Mouse (Mus musculus) MEL (cell line): Measurements from ENCODE around the gene Htt. TPM values are rescaled to one million over a fixed set of nuclear protein-coding genes. Genes with fewer than 3 reads are reported as not detected.

Experiments used
- DNase-seq: peaks from one replicate; pipeline ENCODE4 v3.0.0; 2011; ENCODE audit warnings: low read depth, low spot score
- H3K27ac ChIP-seq: 2 replicates; pipeline ENCODE4 v1.5.1; 2012; ENCODE audit warnings: low read depth, mild to moderate bottlenecking, control low read depth, low read length, moderate library complexity; ENCODE audit not compliant: control insufficient read depth
- H3K27me3 ChIP-seq, 2 experiments: fragments of 150-350 bp in 1 of 2; sonication (generic) in 1 of 2; 2 replicates each; pipeline ENCODE4 v1.6.1; 2012; ENCODE audit warnings: low read length in 2 of 2, mild to moderate bottlenecking in 2 of 2, improper control_type of control experiment in 1 of 2, moderate library complexity in 1 of 2; ENCODE audit not compliant: insufficient read depth in 2 of 2, control insufficient read depth in 1 of 2
- H3K36me3 ChIP-seq, 2 experiments: 2 replicates each; pipeline ENCODE4 v1.6.1; 2012 to 2014; ENCODE audit warnings: low read length in 2 of 2, improper control_type of control experiment in 1 of 2, inconsistent platforms in 1 of 2, mild to moderate bottlenecking in 1 of 2; ENCODE audit not compliant: insufficient read depth in 2 of 2, control insufficient read depth in 1 of 2
- H3K4me1 ChIP-seq, 2 experiments: fragments of 150-350 bp in 1 of 2; sonication (generic) in 1 of 2; 2 replicates each; pipeline ENCODE4 v1.6.1; 2012; ENCODE audit warnings: low read length in 2 of 2, improper control_type of control experiment in 1 of 2, mild to moderate bottlenecking in 1 of 2; ENCODE audit not compliant: insufficient read depth in 2 of 2, control insufficient read depth in 1 of 2
- H3K4me3 ChIP-seq, 2 experiments: fragments of 150-350 bp in 1 of 2; sonication (generic) in 1 of 2; 2 replicates each; pipeline ENCODE4 v1.5.1; 2012; ENCODE audit warnings: low read depth in 2 of 2, low read length in 2 of 2, mild to moderate bottlenecking in 2 of 2, moderate library complexity in 2 of 2, control low read depth in 1 of 2, improper control_type of control experiment in 1 of 2; ENCODE audit not compliant: control insufficient read depth in 1 of 2, insufficient read depth in 1 of 2
- H3K79me2 ChIP-seq: 2 replicates; pipeline ENCODE4 v1.6.1; 2012; ENCODE audit warnings: mild to moderate bottlenecking, low read length, moderate library complexity; ENCODE audit not compliant: control insufficient read depth, poor library complexity, insufficient read depth
- H3K9ac ChIP-seq: 2 replicates; pipeline ENCODE4 v1.6.1; 2012; ENCODE audit warnings: low read depth, mild to moderate bottlenecking, control low read depth, low read length, moderate library complexity; ENCODE audit not compliant: control insufficient read depth, poor library complexity, severe bottlenecking
- H3K9me3 ChIP-seq: fragments of 150-350 bp; sonication (generic); replicated peaks from 2 replicates; pipeline ENCODE4 v1.6.1; 2012; ENCODE audit warnings: mild to moderate bottlenecking, low read length, improper control_type of control experiment, moderate library complexity; ENCODE audit not compliant: insufficient read depth
- BHLHE40 ChIP-seq: IDR thresholded peaks from 2 replicates; pipeline ENCODE4 v1.6.1; 2012; ENCODE audit warnings: low read depth, mild to moderate bottlenecking, inconsistent platforms, low read length, improper control_type of control experiment, borderline replicate concordance
- CHD2 ChIP-seq: IDR thresholded peaks from 2 replicates; pipeline ENCODE4 v1.6.1; 2011; ENCODE audit warnings: low read length, improper control_type of control experiment
- CTCF ChIP-seq, 3 experiments: IDR thresholded peaks in 2 of 3; conservative IDR thresholded peaks in 1 of 3; 2 replicates each; pipeline ENCODE4 v1.5.1; 2011 to 2012; ENCODE audit warnings: low read length in 3 of 3, low read depth in 2 of 3, mild to moderate bottlenecking in 2 of 3, improper control_type of control experiment in 1 of 3, inconsistent platforms in 1 of 3, mixed read lengths in 1 of 3, moderate library complexity in 1 of 3; ENCODE audit not compliant: control insufficient read depth in 1 of 3, insufficient read depth in 1 of 3, poor library complexity in 1 of 3, severe bottlenecking in 1 of 3
- E2F4 ChIP-seq: IDR thresholded peaks from 2 replicates; pipeline ENCODE4 v1.6.1; 2011; ENCODE audit warnings: low read depth, low read length, improper control_type of control experiment, borderline replicate concordance
- JUND ChIP-seq: IDR thresholded peaks from 2 replicates; pipeline ENCODE4 v1.6.1; 2011; ENCODE audit warnings: low read depth, mild to moderate bottlenecking, improper control_type of control experiment, low read length
- KAT2A ChIP-seq: conservative IDR thresholded peaks from 2 replicates; pipeline ENCODE4 v1.6.1; 2012; ENCODE audit warnings: low read depth, low read length, improper control_type of control experiment, inconsistent platforms
- MAFK ChIP-seq: IDR thresholded peaks from 2 replicates; pipeline ENCODE4 v1.6.1; 2011; ENCODE audit warnings: low read depth, mild to moderate bottlenecking, low read length, improper control_type of control experiment, borderline replicate concordance
- MAX ChIP-seq: IDR thresholded peaks from 2 replicates; pipeline ENCODE4 v1.6.1; 2011; ENCODE audit warnings: low read length, improper control_type of control experiment
- MAZ ChIP-seq: IDR thresholded peaks from 2 replicates; pipeline ENCODE4 v1.6.1; 2012; ENCODE audit warnings: low read depth, mild to moderate bottlenecking, inconsistent platforms, low read length, improper control_type of control experiment
- MXI1 ChIP-seq: IDR thresholded peaks from 2 replicates; pipeline ENCODE4 v1.6.1; 2011; ENCODE audit warnings: mild to moderate bottlenecking, low read depth, low read length, improper control_type of control experiment
- MYB ChIP-seq: IDR thresholded peaks from 2 replicates; pipeline ENCODE4 v1.6.1; 2011; ENCODE audit warnings: mild to moderate bottlenecking, low read depth, low read length, improper control_type of control experiment
- MYC ChIP-seq: IDR thresholded peaks from 2 replicates; pipeline ENCODE4 v1.6.1; 2011; ENCODE audit warnings: low read depth, mild to moderate bottlenecking, low read length, improper control_type of control experiment, moderate library complexity
- NELFE ChIP-seq: IDR thresholded peaks from 2 replicates; pipeline ENCODE4 v1.6.1; 2011; ENCODE audit warnings: low read depth, low read length, improper control_type of control experiment
- POLR2AphosphoS2 ChIP-seq: IDR thresholded peaks from 2 replicates; pipeline ENCODE4 v1.6.1; 2011; ENCODE audit warnings: low read length, improper control_type of control experiment
- POLR2AphosphoS5 ChIP-seq: IDR thresholded peaks from 2 replicates; pipeline ENCODE4 v1.6.1; 2012; ENCODE audit warnings: low read depth, borderline replicate concordance, mild to moderate bottlenecking, inconsistent platforms, low read length, moderate library complexity, mixed read lengths
- RAD21 ChIP-seq: IDR thresholded peaks from 2 replicates; pipeline ENCODE4 v1.6.1; 2011; ENCODE audit warnings: mild to moderate bottlenecking, low read depth, low read length, improper control_type of control experiment
- SIN3A ChIP-seq: IDR thresholded peaks from 2 replicates; pipeline ENCODE4 v1.6.1; 2012; ENCODE audit warnings: low read length, improper control_type of control experiment, inconsistent platforms
- SMC3 ChIP-seq: IDR thresholded peaks from 2 replicates; pipeline ENCODE4 v1.6.1; 2011; ENCODE audit warnings: low read depth, low read length, improper control_type of control experiment
- TAL1 ChIP-seq: IDR thresholded peaks from 2 replicates; pipeline ENCODE4 v1.6.1; 2012; ENCODE audit warnings: mild to moderate bottlenecking, inconsistent platforms, low read length, moderate library complexity, mixed read lengths
- TBP ChIP-seq: IDR thresholded peaks from 2 replicates; pipeline ENCODE4 v1.8.0; 2011; ENCODE audit warnings: low read depth, low read length, improper control_type of control experiment
- TCF12 ChIP-seq: IDR thresholded peaks from 2 replicates; pipeline ENCODE4 v1.6.1; 2014; ENCODE audit warnings: low read depth, mild to moderate bottlenecking, inconsistent platforms, low read length, improper control_type of control experiment, moderate library complexity
- UBTF ChIP-seq: IDR thresholded peaks from 2 replicates; pipeline ENCODE4 v1.6.1; 2012; ENCODE audit warnings: low read depth, mild to moderate bottlenecking, inconsistent platforms, low read length, improper control_type of control experiment, moderate library complexity, borderline replicate concordance; ENCODE audit not compliant: insufficient read depth
- USF1 ChIP-seq: IDR thresholded peaks from 2 replicates; pipeline ENCODE4 v1.6.1; 2014; ENCODE audit warnings: low read depth, mild to moderate bottlenecking, inconsistent platforms, low read length, improper control_type of control experiment, moderate library complexity
- ZC3H11A ChIP-seq: IDR thresholded peaks from 2 replicates; pipeline ENCODE4 v1.6.1; 2012; ENCODE audit warnings: low read depth, mild to moderate bottlenecking, inconsistent platforms, low read length, improper control_type of control experiment
- ZKSCAN1 ChIP-seq: IDR thresholded peaks from 2 replicates; pipeline ENCODE4 v1.6.1; 2012; ENCODE audit warnings: low read depth, mild to moderate bottlenecking, inconsistent platforms, low read length, improper control_type of control experiment, moderate library complexity
- polyA plus RNA-seq, 2 experiments: library from polyadenylated mRNA; stranded (reverse) in 1 of 2; unstranded in 1 of 2; fragments of >175 nt in 1 of 2; fragments of >200 nt in 1 of 2; gene quantifications; 2 replicates each; pipeline versions ENCODE4 v1.2.1 to v1.2.4; 2012; ENCODE audit warnings: low replicate concordance in 2 of 2, low read depth in 1 of 2; ENCODE audit not compliant: insufficient read length in 2 of 2, insufficient read depth in 1 of 2, missing spikeins in 1 of 2
- total RNA-seq: library from RNA; depleted of rRNA; stranded (reverse); fragments of 300-350 nt; gene quantifications from 2 replicates; pipeline ENCODE4 v1.2.3, GENCODE M21; 2012

Htt gene
- total and polyA plus RNA-seq, 3 experiments: 27.0 to 33.0 TPM; not detected in 1

GRCm38 (mm10) chr5:34773392-34773791 is 11.9 kb downstream of the Htt start:
- H3K27ac ChIP-seq: no peak overlapping the region
- DNase-seq: no peak
- H3K9me3 ChIP-seq: no peaks in the 10 kb centered on the region
- no peak for TF ChIP-seq MXI1
- TF ChIP-seq CTCF (IDR thresholded peaks at IDR 0.05 in 2 of 3, conservative IDR thresholded peaks at IDR 0.05 in 1 of 3; ENCODE audit: control insufficient read depth in 1 of 3, insufficient read depth in 1 of 3, low read depth in 2 of 3, low read length in 3 of 3, poor library complexity in 1 of 3, severe bottlenecking in 1 of 3): no peak
- TF ChIP-seq MAX: no peak
- TF ChIP-seq JUND: no peak
- no peak for TF ChIP-seq TAL1
- no peak for TF ChIP-seq KAT2A
- TF ChIP-seq POLR2AphosphoS5: no peak
- TF ChIP-seq MYB: no peak
- no peak for TF ChIP-seq SIN3A
- TF ChIP-seq UBTF: no peak
- no peak for TF ChIP-seq NELFE
- TF ChIP-seq BHLHE40: no peak
- TF ChIP-seq CHD2: no peak
- no peak for TF ChIP-seq MYC
- no peak for TF ChIP-seq POLR2AphosphoS2
- peaks cover under 1 to 3% of the 10 kb centered on the region in 2 experiments for H3K36me3 ChIP-seq
- no peak overlapping the region for H3K4me3 ChIP-seq
- no peaks in the 10 kb centered on the region for H3K27me3 ChIP-seq
- H3K79me2 ChIP-seq: peaks cover 47% of the 10 kb centered on the region
- no peaks in the 10 kb centered on the region; a peak in 1 of 4 replicates for H3K4me1 ChIP-seq
- no peak overlapping the region for H3K9ac ChIP-seq

DNA sequence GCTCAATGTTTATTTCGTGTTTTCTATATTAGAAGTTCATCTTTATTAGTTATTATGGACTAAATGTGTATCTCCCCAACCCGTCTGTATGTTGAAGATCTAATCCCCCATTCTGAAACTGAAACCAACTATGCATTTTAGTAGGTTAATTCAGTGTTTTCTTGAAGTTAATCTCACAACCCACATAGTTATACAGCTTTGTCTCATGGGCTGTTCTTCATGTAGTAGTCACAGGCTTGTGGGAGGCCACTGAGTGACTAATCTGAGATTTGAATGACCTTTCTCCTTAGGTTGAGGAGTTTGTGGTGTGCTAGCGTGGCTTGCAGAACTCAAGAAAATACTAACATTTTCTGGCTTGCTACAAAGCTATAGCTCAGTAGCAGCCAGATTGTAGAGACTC is 23.5 kb downstream of the Htt start:
- no peak for TF ChIP-seq ZKSCAN1
- no peak for TF ChIP-seq MAZ
- TF ChIP-seq E2F4: no peak
- no peak for TF ChIP-seq BHLHE40
- no peak for TF ChIP-seq NELFE
- TF ChIP-seq TBP: no peak
- no peak for TF ChIP-seq SIN3A
- no peak for TF ChIP-seq UBTF
- TF ChIP-seq MAX: no peak
- TF ChIP-seq USF1: no peak
- TF ChIP-seq SMC3: no peak
- no peak for TF ChIP-seq TCF12
- no peak for TF ChIP-seq RAD21
- no peak for TF ChIP-seq MAFK
- no peak for TF ChIP-seq ZC3H11A
- DNase-seq: no peak
- Histone ChIP-seq H3K9ac (no peak overlapping the region), H3K4me1 (peaks cover 0 to 6% of the 10 kb centered on the region in 2 experiments; a peak in 2 of 4 replicates), H3K27ac (no peak overlapping the region), H3K4me3 (no peak overlapping the region), H3K9me3 (no peaks in the 10 kb centered on the region), H3K36me3 (peaks cover 11 to 28% of the 10 kb centered on the region in 2 experiments), H3K27me3 (no peaks in the 10 kb centered on the region), H3K79me2 (peaks cover 8% of the 10 kb centered on the region)
